Mouse (Mus musculus) effector memory CD4-positive, alpha-beta T cell, adult 5 months (primary cell): Measurements from ENCODE around the gene Tgm1. TPM values are rescaled to one million over a fixed set of nuclear protein-coding genes. Genes with fewer than 3 reads are reported as not detected.

Experiments used
- polyA plus RNA-seq: library from polyadenylated mRNA; unstranded; fragments of 100-300 nt; shearing (Covaris generic); gene quantifications from one replicate; pipeline ENCODE4 v1.2.1, GENCODE M21; 2017

Gene Tgm1
- not detected for polyA plus RNA-seq

GRCm38 (mm10) chr14:55713729-55714122, at the start of gene Tgm1:
Gene Tgm1, minus strand, starts transcription at chr14:55713926.

GRCm38 (mm10) chr14:55761163-55761562, 47.4 kb upstream of the Tgm1 start, which contains the start of gene Ltb4r2:
Gene Ltb4r2, plus strand, starts transcription at chr14:55761428.

GRCm38 (mm10) chr14:55758363-55758784, 44.6 kb upstream of the Tgm1 start, which contains the start of gene Cideb:
Gene Cideb, minus strand, starts transcription at chr14:55758458.

GRCm38 (mm10) chr14:55745180-55745860, 31.6 kb upstream of the Tgm1 start, which contains the start of the genes Dhrs1 and Nop9:
Gene Dhrs1, minus strand, starts transcription at chr14:55745690.
Gene Nop9, plus strand, starts transcription at chr14:55745693.

GRCm38 (mm10) chr14:55721700-55722437, 8.1 kb upstream of the Tgm1 start, which contains the start of gene Rabggta:
Gene Rabggta, minus strand, starts transcription at chr14:55722263.

GRCm38 (mm10) chr14:55681160-55682117, 32.3 kb downstream of the Tgm1 start, which contains the start of gene Tinf2:
Gene Tinf2, minus strand, starts transcription at chr14:55681820.

GRCm38 (mm10) chr14:55671833-55672740, 41.6 kb downstream of the Tgm1 start, which contains the start of the genes Gmpr2 and Nedd8:
Gene Gmpr2, plus strand, starts transcription at chr14:55671941.
Gene Nedd8, minus strand, starts transcription at chr14:55672124.

GRCm38 (mm10) chr14:55659960-55660573, 53.7 kb downstream of the Tgm1 start, which contains the start of gene Mdp1:
Gene Mdp1, minus strand, starts transcription at chr14:55660508.

Other genes starting within 250 kb of the Tgm1 start
- 25.1 TPM for gene Dhrs4, start 235.2 kb downstream of the Tgm1 start, polyA plus RNA-seq
- not detected for gene Carmil3, start 223.3 kb downstream of the Tgm1 start, polyA plus RNA-seq
- gene Cpne6, start 203.5 kb downstream of the Tgm1 start, polyA plus RNA-seq = not detected
- not detected for gene Nrl, start 188.9 kb downstream of the Tgm1 start, polyA plus RNA-seq
- gene Pck2, start 173.7 kb downstream of the Tgm1 start, polyA plus RNA-seq = 14.1 TPM
- 104 TPM for gene Dcaf11, start 153.9 kb downstream of the Tgm1 start, polyA plus RNA-seq
- 4.2 TPM for gene A730061H03Rik, start 153.5 kb downstream of the Tgm1 start, polyA plus RNA-seq
- not detected for gene Fitm1, start 138.3 kb downstream of the Tgm1 start, polyA plus RNA-seq
- 723 TPM for gene Psme1, start 135.8 kb downstream of the Tgm1 start, polyA plus RNA-seq
- 16.6 TPM for gene Emc9, start 128.6 kb downstream of the Tgm1 start, polyA plus RNA-seq
- gene Psme2, start 122.8 kb downstream of the Tgm1 start, polyA plus RNA-seq = 460 TPM
- gene Rnf31, start 122.2 kb downstream of the Tgm1 start, polyA plus RNA-seq = 41.5 TPM
- 60.1 TPM for gene Irf9, start 110.4 kb downstream of the Tgm1 start, polyA plus RNA-seq
- gene Rec8, start 95.9 kb downstream of the Tgm1 start, polyA plus RNA-seq = 0.65 TPM
- gene Ipo4, start 78.0 kb downstream of the Tgm1 start, polyA plus RNA-seq = 64.4 TPM
- gene Gm49378, start 76.0 kb downstream of the Tgm1 start, polyA plus RNA-seq = not detected
- gene Tm9sf1, start 70.1 kb downstream of the Tgm1 start, polyA plus RNA-seq = 65.5 TPM
- gene Tssk4, start 63.7 kb downstream of the Tgm1 start, polyA plus RNA-seq = 0.59 TPM
- gene Mdp1, start 53.4 kb downstream of the Tgm1 start, polyA plus RNA-seq = 52.4 TPM
- gene Gmpr2, start 42.0 kb downstream of the Tgm1 start, polyA plus RNA-seq = 32.1 TPM
- gene Nedd8, start 41.8 kb downstream of the Tgm1 start, polyA plus RNA-seq = 214 TPM
- 351 TPM for gene Tinf2, start 32.1 kb downstream of the Tgm1 start, polyA plus RNA-seq
- 89.4 TPM for gene Rabggta, start 8.3 kb upstream of the Tgm1 start, polyA plus RNA-seq
- gene Dhrs1, start 31.8 kb upstream of the Tgm1 start, polyA plus RNA-seq = 22.6 TPM
- gene Nop9, start 31.8 kb upstream of the Tgm1 start, polyA plus RNA-seq = 51.0 TPM
- not detected for gene Cideb, start 44.5 kb upstream of the Tgm1 start, polyA plus RNA-seq
- 0.14 TPM for gene Ltb4r2, start 47.5 kb upstream of the Tgm1 start, polyA plus RNA-seq
- gene Ltb4r1, start 52.0 kb upstream of the Tgm1 start, polyA plus RNA-seq = 0.27 TPM
- gene Adcy4, start 70.2 kb upstream of the Tgm1 start, polyA plus RNA-seq = not detected
- gene Ripk3, start 74.9 kb upstream of the Tgm1 start, polyA plus RNA-seq = 60.3 TPM
- gene Nfatc4, start 109.2 kb upstream of the Tgm1 start, polyA plus RNA-seq = not detected
- not detected for gene Nynrin, start 140.1 kb upstream of the Tgm1 start, polyA plus RNA-seq
- 0.10 TPM for gene Cbln3, start 170.5 kb upstream of the Tgm1 start, polyA plus RNA-seq
- gene Khnyn, start 171.0 kb upstream of the Tgm1 start, polyA plus RNA-seq = 89.2 TPM
- 29.4 TPM for gene Sdr39u1, start 186.4 kb upstream of the Tgm1 start, polyA plus RNA-seq
- gene Cma1, start 230.7 kb upstream of the Tgm1 start, polyA plus RNA-seq = not detected
- not detected for gene Cma2, start 237.1 kb upstream of the Tgm1 start, polyA plus RNA-seq